Mouse (Mus musculus) cerebellum, adult 11-12 months (tissue): ENCODE measurements around the gene BC107364.
A peak's percentile ranks its signal among the peaks of the same experiment; 100 is the strongest.
"Not testable (repeated sequence)": the region's sequence is repeated elsewhere in the genome, so short reads cannot be mapped to it uniquely, and the experiment has no call there.

ENCODE experiments used
- DNase-seq: peaks from one replicate; pipeline ENCODE4 v3.0.0; 2022

BC107364 gene

DNA sequence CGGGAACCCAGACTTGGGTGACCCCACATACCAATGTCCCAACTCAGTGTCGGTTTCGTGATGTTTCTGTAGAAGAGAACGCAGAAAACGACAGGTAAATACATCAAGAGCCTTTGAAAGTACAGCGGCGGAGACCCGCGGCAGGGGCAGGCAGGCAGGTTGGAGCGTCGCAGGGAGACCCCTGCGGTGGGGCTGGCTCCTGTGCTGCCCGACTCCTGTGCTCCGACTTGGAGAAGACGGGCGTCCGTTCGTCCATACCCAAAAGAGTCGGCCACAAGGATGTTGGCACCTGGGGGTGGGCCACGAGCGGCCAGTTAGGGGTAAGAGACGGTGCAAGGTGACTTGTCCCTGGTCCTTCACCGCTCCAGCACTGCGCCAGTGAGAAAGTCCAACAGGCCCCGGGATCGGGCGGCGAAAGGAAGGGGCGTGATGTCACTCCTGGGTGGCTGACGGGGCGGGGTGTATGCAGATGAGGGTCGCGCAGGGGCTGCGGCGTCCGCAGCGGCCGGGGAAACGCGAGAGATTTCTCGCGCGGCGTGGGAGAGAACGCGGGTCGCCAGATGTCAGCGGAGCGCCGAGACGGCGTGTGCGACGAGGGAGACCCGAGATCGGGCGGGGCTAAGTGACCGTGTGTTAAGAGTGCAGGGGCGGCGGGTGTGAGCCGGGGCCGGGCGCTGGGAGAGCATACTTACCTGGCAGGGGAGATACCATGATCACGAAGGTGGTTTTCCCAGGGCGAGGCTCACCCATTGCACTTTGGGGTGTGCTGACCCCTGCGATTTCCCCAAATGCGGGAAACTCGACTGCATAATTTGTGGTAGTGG is 2.1 kb downstream of the BC107364 start:
- not testable (repeated sequence) for DNase-seq

DNA sequence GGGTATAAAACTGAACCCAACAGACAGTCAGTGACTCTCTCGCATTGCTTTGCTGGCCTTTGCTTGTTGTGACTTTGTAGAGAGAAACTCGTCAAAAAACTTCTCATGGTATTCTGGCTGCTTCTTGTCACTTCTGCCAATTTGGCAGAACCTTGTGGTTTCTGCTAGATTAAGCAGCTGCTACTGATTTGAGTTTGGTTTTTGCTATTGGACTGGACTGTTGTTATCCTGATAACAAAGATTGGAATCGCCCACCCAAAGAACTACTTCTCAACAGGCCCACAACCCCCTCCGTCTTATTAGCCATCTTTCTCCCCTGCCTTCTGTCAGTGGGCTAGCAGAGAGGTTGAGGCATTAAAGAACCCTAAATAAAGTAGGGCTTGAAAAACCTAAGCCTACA is 6.7 kb downstream of the BC107364 start:
- DNase-seq = no peak

DNA sequence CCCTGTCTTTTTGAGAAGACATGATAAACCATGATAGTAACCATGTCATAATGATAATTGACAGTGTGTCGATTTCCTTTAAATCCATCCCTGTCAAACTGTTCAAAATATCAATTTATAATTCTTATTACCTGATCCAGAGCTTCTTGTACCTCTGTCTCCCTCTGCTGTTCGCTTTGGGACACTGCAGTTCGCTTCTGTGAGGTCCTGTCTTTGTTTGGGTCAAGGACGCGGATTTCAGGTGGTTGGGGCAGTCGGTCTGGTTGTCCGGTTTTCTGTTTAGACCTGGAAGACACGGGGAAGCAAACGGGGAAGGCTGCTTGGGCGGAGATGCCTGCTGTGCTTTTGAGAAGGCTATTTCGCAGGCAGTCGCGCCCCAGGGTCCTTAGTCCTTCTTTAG is 11.5 kb downstream of the BC107364 start:
- DNase-seq = peak; percentile 39

DNA sequence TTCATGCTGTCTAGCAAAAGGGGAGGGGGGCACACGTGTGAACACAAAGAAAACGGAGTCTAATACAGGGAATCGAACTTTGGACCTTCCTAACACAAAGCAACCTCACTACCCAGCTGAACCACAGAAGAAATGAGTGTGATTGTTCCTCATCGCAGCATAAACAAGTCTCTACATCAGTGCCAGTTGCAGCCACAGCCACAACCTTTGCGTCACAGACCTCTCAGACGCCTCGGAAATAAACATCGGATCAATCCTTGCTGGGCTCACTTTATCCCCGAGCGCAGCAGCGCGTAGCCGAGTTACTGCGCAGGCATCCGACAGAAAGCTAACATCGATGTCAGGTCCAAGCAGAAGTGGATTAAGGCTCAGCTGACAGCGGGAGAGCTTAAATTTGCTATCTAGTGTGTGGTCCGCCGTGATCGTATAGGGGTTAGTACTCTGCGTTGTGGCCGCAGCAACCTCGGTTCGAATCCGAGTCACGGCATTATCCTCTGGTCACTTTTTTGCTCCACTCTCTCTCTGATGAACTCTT is 16.5 kb downstream of the BC107364 start:
- no peak for DNase-seq

DNA sequence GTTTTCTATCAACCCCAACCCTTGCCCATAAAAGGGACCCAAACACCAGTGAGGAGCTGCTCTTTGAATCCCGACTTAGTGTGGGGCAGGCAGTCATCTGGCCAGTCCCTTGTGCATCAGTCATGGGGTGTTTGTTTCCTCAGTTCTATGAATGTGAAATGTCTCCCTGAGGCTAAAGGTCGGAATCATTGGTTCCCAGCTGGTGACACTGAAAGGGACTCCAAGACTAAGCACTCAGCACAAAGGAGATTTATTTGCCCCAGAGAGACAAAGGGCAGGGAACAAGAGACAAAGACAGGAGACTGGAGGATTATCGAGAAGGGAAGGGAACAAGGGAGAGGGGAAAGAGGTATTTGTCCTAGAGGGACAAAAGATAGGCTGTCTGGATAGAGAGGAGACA is 19.9 kb downstream of the BC107364 start:
- DNase-seq = no peak

DNA sequence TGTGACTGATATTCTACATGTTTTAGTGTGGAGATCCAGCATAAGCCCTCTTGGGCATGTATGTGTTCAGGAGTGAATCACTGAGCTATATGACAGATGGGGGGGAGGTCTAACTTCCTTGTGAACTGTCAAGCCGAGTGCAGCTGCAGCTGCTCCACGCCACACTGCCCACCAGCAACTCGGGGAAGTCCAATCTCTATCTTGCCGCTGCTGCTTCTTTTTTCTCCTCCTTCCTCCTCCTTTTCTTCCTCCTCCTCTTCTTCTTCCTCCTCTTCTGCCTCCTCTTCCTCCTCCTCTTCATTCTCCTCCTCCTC is 22.3 kb downstream of the BC107364 start:
- no peak for DNase-seq

DNA sequence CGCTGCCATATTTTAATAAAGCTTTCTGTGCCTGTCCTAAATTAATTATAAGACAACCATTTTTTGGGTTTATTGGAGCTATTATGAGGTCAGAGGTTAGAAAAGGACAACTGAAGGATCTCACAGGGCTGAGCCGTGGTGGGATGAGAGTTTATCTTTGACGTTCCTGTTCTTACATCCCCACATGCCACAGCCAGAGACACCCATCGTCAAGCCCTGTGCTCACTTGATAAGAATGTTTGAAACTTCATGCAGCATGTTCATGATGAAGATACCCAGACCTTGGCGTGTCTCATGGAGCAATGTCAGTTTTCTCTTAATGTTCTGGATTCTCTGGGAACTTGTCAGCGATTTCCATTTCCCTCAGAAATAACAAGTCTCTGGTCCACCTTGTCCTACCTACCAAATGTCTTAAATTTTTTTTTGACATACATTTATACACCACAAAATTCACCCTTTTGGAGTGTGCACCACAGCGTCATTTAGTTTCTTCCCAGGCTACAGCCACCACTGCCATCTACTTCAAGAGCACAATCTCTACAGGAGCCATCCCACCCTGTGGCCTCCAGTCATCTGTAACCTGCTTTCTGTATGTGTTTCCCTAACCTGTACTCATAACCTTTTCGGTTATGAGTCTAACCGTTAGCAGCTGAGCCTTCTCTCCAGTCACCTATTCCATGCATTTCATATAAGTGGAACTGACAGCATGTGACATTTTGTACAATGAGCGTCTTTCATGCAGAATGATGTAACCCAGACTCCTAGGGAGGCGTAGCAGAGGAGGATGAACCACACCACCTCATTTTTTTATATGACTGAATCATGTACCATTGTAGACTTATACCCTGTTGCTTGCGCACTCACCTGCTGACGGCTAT is 22.9 kb downstream of the BC107364 start:
- no peak for DNase-seq

DNA sequence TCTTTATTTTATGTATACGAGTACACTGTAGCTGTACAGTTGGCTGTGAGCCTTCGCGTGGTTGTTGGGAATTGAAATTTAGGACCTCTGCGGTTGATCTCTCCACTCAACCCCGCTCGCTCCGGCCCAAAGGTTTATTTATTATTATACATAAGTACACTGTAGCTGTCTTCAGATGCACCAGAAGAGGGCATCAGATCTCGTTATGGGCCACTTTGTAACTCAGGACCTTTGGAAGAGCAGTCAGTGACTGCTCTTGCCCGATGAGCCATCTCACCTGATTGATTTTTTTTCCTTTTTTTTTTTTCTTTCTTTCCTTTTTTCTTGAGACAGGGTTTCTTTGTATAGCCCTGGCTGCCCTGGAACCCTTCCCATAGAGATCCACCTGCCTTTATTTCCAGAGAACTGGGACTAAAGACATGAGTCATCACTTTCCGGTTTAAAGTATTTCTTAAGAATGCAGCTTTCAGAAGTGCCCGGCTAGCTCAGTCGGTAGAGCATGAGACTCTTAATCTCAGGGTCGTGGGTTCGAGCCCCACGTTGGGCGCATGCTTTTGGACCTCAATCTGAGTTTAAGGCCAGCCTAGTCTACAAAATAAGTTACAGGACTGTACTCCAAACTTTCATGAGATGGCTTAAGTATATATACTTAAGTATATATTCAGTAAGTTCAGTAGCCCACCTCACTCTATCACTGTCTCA is 24.2 kb downstream of the BC107364 start:
- no peak for DNase-seq

DNA sequence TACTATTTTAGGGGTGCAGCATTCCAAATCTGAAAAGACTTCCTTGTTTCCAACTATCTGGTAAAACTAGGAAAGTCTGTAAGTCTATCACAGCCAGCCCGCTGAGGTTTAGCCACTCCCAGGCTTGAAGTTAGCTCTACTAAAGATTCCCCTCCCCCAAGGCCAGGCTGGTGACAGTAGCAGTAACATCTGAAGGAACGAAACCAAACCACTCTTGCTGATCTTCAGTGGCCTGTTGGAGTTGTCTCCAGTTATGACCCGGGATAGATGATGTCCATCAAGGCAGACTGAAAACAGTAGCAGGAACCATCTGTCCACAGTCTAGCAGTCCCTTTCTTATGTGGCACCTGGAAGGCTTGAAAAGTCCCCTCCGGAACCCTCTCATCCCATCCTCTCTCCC is 24.8 kb downstream of the BC107364 start:
- DNase-seq = no peak

DNA sequence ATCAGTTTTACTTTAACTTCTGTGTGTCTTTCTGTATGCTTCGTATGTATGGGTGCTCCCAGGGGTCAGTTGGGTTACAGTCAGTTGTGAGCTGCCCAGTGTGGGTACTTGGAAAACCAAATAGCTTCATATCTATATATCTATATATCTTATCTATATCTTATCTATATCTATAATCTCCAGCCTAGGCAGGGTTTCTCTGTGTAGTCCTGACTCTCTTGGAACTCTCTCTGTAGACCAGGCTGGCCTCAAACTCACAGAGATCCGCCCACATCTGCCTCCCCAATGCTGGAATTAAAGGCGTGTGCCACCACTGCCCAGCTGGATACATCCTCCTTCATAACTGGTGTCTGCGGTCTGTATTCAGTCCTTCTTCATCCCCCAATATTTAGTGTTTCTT is 25.8 kb downstream of the BC107364 start:
- no peak for DNase-seq

DNA sequence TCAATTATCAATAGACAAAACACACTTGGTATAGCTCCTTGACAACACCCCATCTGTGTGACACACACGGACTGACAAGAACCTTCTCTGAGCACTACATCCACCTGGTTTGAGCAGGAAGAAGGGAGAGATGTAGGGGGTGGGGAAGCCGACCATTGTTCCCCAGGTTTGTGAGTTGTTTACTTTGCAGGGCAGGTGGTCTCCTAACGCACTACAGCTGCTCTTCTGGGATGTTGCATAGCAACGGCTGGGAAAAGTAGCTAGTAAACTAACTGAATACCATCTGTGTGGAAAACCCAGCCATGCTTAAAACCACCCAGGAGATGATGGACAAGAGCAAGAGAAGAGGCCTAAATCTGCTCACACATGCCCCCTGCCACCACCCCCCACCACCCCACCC is 27.7 kb downstream of the BC107364 start:
- not testable (repeated sequence) for DNase-seq

DNA sequence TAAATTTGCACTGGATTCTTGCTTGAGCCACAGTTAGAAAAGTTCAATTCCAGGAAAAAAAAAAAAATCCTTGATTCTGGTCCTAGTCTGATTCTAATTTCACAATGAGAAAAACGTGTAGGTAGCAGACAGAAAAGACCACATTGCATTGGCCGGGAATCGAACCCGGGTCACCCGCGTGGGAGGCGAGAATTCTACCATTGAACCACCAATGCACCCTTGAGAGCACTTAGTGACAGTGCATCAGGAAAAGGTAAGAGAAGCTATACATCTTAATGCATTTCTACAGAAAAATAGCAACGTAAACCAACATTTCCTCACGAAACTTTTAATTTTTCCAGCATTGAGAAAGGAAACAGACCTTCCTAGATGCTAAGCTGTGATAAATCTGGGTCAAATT is 28.2 kb downstream of the BC107364 start:
- DNase-seq = no peak

DNA sequence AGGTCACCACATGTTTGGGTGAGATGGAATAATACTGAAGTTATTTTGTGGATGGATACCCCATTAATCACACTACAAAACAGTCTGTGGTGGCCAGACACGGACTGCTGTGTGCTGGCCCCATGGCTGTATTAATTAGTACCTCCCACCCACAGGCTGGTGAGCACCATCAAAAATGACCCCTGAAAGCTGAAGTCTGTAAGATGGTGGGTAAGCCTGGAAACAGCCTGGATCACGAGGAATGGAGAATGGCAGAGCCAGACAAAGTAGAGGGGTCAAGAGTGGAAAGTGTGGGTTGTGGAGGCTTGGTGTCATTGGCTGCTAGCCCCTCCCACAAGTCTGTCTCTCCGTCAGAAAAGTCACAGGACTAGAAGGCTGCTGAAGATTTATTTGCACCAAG is 31.3 kb downstream of the BC107364 start:
- no peak for DNase-seq

DNA sequence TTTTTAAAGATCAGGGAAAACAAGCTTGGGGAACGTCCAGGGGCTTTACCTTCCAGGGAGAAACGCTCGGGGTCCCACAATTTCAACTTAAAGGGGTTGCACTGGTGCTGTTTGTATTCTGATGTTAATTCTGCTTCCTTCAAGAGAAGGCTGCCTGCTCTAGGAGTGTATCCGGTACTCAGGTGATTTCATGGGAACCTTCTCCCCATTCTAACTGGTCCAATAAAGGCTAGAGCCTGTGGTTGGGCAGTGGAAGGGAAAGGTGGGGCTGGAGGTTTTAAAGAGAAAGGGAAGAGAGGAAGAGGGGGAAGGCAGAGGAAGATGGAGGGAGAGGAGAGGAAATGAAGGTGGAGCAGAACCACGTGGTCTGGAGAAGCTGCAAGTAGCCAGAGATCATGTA is 33.2 kb downstream of the BC107364 start:
- not testable (repeated sequence) for DNase-seq

DNA sequence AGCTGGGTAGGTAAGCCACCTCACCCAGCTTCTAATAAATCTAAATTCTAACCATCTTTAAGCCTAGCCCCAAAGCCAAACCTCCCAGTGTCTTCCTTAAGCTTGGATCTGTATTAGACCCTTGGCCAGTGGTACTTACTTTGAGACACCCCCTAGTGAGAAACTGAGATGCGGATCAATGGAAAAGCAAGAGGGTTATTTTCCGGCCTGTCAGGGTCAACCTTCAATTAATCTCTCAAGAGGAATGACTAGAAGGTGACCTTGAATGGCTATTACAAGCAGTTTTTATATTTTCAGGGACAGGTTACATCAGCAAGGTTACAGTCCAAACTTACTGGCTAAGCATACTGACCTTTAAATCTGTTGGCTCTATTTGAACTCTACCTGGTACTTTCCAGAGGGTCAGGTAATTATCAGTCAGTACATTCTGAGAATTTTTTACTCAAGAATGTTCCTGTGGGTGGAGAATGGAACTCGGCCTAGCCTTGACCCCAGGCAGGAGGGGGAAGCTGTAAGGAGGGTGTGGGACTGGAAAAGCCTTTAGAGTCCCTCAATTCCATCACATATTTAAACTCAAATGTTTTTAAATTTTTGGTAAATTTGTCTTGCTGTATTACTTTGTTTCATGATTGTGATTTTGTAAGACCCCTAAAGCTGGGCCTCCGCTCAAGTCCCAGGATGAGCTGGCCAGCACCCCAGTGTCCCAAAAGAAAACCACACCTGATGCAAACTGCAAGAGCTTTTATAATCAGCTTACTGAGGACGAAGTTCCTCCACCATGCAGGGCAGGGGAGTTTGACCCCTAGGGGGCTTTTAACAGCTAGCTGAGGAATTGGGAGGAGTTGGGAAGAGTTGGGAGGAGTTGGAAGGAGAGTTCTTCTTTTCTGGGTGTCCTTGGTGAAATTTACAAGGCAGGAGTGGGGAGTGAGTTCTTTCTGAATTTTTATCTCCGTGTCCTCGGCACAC is 34.0 kb downstream of the BC107364 start:
- no peak for DNase-seq

DNA sequence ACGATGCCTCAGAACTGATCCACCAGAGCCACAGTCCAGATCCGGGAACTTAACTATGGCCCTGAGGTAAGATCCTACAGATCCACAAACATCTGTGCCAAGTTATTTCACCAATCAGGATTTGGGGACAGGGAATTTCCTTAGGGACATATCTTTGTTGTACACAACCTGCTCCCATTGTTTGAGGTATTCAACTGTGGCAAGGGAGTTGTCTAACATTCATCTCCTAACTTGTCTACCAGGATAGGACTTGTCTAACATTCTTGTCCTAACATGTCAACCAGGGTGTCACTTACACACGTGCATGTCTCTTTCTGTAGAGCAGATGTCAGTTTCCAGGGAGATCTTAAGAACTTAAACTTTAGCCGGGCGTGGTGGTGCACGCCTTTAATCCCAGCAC is 35.5 kb downstream of the BC107364 start:
- no peak for DNase-seq

DNA sequence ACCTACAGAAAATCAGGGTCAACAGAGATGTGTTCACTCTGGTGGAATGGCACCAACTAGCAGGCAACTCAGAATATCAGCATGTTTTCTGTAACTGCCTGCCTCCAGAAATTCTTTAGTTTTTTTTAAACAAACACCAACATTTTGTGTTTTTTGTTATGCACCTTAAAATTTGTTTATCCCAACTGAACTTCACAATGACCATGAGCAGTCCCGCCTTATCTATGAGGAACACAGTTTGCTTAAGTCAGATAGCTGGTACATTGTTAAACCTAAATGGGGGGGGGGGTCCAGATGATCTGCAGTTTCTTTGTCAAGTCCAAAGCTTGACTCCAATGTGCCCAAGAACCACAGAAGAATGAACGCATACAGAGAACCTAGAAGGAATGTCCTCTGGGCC is 36.0 kb downstream of the BC107364 start:
- no peak for DNase-seq

DNA sequence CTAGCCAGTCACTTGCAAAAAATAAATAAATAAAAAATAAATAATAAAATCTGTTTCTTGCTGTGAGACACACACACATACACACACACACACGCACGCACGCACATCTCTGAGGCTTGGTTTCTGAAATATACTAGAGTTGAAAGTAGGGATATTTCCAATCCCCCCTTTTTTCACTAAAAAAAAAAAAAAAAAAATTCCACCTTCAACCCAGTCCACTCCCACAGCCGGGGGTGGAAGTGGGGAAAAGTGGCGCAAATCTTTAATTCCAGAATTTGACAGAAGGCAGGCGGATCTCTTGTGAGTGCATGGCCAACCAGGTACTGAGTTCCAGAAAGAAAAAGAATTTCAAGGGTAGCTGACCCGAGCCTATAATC is 37.2 kb downstream of the BC107364 start:
- no peak for DNase-seq

DNA sequence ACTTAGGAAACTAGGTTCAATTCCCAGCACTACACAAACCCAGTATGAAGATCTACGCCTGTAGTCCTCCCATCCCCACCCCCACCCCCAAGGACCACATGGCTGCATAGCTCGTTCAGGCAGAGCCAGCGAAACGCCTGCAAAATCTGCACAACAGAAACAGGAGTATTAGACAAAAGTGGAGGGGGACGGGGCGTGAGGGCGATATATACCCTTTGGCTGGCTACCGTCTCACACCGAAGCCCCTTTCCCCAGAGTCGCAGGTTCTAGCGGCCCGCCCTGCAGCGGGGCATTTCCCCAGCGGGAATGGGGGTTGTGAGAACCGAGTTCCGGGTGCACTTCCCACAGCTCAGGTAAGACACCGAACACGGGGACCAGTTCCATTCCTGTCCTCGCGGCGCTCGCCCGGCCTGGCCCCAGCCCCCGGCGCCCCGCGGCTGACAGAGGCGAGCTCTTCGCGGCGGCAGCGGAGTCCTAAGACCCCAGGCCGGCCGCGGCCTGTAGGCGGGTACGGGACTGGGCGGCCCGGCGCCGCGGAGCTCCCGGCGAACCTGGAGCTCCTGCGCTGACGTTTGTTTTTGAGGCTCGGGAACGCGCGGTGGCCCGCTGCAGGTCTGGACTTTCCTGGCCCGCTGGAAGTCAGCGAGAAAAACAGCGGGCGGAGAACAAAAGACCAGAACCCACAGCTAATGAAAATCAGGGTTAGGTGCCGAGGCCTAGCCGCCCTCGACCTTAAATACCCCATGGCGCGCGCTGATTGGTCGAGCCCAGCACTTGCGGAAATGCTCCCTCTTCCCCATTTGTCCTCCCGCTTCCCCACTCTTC is 37.8 kb downstream of the BC107364 start:
- DNase-seq = peak; percentile 9

DNA sequence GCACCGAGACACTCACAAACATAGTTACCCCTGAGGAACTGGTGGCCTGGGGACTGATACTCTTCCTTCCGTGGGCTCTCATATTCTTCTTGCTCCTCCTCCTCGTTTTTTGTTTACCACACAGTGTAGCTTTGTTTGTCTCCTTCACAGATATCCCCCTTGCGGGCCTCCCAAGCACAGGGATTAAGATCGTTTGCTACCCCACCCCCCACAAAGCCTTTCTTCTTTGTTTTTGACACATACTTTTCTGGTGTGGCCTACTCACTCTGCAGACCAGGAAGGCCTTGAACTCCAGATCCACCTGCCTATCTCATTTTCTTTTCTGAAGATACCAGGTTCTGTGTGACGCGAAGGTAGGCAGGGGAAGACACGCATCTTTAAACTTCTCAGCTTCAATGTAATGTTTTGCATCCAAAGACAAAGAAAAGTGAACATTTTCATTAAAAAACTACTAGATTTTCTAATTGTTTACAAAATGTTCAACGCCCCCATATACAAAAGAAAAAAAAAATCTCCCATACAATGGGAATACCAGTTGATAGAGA is 38.5 kb downstream of the BC107364 start:
- DNase-seq = no peak

DNA sequence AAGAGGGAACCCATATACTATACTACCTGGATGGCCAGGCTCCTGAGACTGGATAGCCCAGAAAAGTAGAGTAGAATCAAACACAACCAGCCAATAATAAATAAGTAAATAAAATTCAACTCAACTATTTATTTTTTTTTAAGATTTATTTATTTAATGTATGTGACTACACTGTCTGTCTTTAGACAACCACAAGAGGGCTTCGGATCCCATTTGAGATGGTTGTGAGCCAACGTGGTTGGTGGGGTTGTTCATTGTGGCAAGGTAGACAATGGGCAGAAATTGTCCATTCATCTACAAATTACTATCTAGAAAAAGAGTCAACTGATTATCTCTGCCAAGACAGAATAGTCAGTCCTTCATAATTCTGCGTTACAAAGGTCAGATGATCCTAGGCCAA is 40.3 kb downstream of the BC107364 start:
- DNase-seq = no peak
